Mouse (Mus musculus) liver, adult 2 months (tissue): ENCODE measurements around the gene Chrne.

Experiments
- CTCF ChIP-seq: fragments of 200-500 bp; IDR thresholded peaks from 2 replicates; pipeline ENCODE4 v1.5.1; 2011; ENCODE audit warnings: low read depth, low read length, control low read depth
- POLR2A ChIP-seq: fragments of 200-500 bp; IDR thresholded peaks from 2 replicates; pipeline ENCODE4 v1.6.1; 2011; ENCODE audit warnings: low read length, control low read depth; ENCODE audit not compliant: insufficient read depth; ENCODE audit errors: extremely low read depth

DNA sequence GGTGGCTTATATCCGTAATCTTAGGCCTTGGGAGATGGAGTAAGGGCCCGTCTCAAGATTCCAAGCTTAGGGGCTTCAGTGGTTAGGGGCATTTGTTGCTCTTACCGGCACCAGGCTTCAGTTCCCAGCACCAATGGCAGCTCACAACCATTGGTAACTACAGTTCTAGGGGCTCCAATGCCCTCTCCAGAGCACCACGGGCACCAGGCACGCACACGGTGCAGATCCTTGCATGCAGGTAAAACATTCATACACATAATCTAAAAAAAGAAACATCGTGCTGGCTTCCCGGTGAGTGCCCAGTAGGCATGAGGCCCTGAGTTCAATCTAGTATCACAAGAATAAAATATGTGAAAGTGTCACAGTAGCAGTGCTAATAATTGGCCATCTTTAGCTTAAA lies 44.1 kb upstream of the Chrne start:
- TF ChIP-seq POLR2A (no peak), CTCF (no peak)
